Mouse (Mus musculus) urinary bladder, postnatal 36 days (tissue): ENCODE data around the gene Agtpbp1.

Experiments
- DNase-seq, 2 experiments: peaks; one replicate each; pipeline ENCODE4 v3.0.0; 2022; ENCODE audit warnings: low spot score in 2 of 2, mixed read lengths in 1 of 2

The Agtpbp1 gene

DNA sequence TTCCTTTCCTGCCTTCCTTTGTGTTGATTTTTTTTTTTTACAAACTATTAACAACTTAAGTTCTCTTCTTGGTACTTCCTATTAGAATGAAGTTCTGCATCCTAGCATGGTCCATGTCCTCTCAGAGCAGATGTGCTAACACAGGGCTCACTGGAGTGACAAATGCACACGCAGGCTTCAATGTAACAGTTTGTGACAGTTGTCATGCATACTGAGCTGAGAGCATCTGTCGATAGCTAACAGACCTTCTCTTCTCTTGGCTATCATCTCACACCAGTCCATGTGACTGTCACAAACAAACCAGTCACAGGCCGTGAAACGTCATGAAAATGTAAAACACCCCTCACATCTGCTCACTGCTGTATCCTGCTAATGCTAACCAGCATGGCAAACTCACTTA, 50.7 kb downstream of the Agtpbp1 start:
- DNase-seq = no peak

DNA sequence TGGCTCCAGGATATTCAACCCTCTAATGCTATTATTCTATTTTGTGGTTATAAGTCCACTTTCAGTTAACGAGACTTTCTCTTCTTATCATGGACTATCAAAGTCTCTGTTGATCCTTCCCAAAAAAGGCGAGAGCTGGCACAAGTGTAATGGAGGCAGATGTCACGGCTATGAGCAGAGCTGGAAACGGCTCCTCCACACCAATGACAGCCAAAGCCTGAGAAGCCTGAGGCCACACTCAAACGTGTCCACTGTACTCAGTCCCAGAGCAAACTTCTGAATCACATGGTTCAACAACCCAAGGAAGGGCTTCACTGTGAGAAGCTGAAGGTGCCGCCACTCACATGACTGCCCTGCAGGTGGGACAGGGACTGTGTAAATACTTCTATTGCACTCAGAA, 51.7 kb downstream of the Agtpbp1 start:
- DNase-seq = no peak

- DNase-seq = no peak
Observed at GRCm38 (mm10) chr13:59531203-59531602, 53.8 kb downstream of the Agtpbp1 start.

DNA sequence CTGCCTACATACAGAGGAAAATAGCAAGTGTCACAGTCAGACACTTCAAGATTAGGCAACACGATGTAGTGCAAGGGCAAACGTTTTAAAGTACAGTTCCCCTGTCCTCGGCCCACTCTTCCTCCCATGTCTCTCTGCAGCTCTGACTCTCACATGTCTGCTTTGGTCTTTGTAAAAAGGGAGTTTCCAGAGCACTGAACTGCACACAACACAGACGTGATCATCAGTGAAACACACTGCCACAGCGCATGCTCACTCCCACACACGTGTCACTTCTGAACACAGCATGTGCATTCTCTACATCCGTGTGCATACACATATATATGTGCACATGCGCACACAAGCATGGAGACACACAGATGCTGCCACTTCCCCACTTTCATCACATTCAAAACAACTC, 54.5 kb downstream of the Agtpbp1 start:
- no peak for DNase-seq

DNA sequence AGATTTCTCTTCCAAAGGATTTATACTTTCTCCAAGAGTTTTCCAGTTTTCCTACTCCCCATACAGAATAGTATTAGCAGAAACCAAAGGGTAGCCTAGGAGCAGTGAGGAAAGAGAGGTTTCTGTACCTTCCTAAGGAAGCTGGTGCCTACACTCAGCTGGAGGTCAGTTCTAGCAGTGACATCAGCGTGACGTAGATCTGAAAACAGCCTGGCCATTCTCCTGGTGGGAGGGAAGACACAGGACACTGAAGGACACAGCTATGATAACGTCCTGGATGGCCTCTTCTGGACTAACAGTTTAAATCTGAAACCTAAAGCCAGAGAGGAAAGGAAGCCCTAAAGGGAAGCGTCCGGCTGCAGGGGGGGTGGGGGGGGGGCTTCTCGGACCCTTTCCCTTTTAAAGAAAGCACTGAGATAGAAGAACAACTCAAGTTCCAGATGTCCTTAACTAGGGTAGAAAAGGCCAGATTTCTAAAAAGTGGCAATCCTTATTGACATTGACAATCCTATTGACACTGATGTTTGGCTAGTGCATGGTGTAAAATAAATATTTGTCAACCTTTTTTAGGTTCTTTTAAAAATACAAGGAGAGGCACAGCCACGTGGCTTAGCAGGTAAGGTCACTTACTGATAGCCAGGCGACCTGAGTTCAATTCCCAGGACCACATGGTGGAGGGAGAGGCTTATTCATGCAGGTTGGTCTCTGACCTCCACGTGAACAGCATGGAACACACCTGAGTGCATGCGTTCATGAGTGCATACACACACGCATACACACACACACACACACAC, 63.6 kb downstream of the Agtpbp1 start:
- DNase-seq = no peak

- DNase-seq = no peak
Observed at GRCm38 (mm10) chr13:59520834-59521233, 64.2 kb downstream of the Agtpbp1 start.

- no peak for DNase-seq
Observed at GRCm38 (mm10) chr13:59519479-59519878, 65.5 kb downstream of the Agtpbp1 start.

DNA sequence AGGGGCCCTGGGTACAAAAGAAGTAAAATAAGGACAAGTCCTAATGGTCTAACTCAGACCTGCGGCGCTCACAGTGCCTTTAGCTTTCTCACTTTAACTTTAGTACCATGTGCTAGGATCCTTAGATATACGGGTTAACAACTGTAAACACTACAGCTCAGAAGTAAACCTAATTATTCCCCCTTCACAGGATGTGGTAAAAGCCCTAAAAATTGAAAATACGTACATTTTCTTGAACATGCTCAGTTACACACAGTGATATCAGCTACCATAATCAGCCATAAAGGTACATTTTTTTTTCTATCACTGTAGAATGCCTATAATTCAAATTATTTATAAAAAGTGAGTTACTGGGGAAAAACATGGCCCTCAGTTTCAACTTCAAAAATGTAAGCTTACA, 67.0 kb downstream of the Agtpbp1 start:
- DNase-seq = no peak

- peak in 1 of 2 experiments; percentile 11 for DNase-seq
Observed at GRCm38 (mm10) chr13:59515074-59515473, 70.0 kb downstream of the Agtpbp1 start.

- no peak for DNase-seq
Observed at GRCm38 (mm10) chr13:59509644-59510366, 75.2 kb downstream of the Agtpbp1 start.

DNA sequence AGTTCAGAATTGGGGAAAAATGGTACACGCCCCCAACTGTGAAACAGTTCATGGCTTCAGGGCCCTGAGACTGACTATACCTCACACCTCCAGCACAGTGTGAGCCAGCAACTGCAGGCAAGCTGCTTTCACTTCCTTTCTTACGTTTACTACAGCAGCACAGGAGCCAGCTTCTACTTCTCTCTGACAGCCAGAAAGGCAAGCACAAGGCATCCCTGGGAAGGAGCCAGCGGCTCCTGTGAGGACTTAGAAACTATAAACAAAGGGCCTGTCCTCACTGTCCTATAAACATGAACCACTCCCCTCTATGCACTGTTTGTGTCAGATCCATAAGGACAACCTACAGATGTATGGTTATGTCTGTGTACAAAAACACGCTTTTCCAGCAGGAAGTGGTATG, 76.4 kb downstream of the Agtpbp1 start:
- no peak for DNase-seq

- DNase-seq = no peak
Observed at GRCm38 (mm10) chr13:59506450-59506849, 78.6 kb downstream of the Agtpbp1 start.

DNA sequence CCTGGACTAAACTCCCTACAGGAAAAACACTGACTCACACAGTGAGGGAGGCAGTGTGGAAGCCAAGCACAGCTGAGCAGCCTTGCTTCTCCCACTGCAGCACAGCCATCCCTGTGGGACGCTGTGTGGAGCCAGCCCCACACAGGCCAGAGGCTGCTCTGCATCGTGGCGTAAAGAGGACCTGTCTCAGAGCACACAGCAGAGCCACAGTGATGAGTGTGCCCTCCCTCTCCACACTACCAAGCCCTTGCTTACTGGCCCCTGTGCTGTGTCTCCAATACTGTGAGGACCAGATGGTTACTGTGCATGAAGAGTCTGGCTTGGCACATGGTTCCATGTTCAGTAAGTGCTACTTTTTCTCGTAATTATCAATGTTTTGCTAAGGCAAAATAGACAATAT, 79.2 kb downstream of the Agtpbp1 start:
- no peak for DNase-seq

- no peak for DNase-seq
Observed at GRCm38 (mm10) chr13:59503581-59503980, 81.4 kb downstream of the Agtpbp1 start.

DNA sequence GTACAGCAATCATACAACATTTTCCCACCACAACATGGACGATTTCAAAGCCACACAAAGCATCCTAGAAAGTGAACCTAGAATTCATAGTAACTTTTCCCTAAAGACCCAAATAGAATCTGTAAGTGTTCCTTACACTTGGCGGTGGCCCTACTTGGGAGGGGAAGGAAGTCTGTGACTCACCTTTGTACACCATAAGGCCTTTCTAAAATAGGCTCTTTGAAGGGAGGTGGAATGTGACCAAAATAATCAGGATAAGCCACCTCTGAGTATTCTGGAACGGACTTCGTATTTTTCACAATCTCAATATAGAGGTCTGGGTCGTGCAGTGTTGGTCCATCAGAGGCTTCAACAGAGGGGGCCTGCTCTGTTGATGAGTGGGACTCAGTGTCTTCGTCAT, 85.2 kb downstream of the Agtpbp1 start:
- no peak for DNase-seq

- no peak for DNase-seq
Observed at GRCm38 (mm10) chr13:59499374-59499773, 85.7 kb downstream of the Agtpbp1 start.

DNA sequence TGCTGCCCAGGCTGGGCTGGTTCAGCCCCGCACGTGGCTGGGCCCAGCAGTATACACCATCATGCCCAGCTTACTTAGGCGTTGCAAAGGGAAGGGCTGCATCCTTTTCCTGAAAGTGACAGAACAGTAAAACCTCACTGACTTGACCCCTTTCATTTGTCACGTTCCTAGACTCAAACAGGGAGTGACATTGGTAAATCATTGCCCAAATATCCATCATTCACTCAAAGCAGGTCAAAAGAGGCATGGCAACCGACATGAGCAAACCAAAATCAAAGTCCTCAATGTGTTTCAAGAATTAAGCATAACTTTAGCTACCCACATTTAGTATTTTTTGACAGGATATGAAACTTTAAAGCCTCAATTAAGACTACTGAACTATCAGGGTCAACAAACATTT, 86.8 kb downstream of the Agtpbp1 start:
- no peak for DNase-seq

- no peak for DNase-seq
Observed at GRCm38 (mm10) chr13:59495839-59496238, 89.2 kb downstream of the Agtpbp1 start.

- no peak for DNase-seq
Observed at GRCm38 (mm10) chr13:59494619-59495262, 90.3 kb downstream of the Agtpbp1 start.

DNA sequence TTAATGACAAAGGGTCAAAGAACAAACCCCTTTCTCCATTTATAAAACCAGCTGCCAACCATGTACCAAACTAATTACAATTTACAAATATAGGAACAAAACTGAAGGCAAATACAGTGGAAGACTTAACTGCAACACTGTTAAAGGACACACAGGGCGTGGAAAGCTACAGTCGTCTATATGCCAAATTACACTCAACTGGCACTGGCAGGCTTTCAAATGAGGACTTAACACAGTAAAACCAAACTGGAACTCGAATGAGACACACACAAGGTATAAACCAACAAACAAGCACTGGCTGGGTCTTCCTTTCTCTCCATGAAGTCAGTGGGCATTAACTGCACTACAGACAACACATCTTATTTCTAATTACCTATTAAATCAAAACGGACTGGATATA, 94.3 kb downstream of the Agtpbp1 start:
- DNase-seq = no peak

DNA sequence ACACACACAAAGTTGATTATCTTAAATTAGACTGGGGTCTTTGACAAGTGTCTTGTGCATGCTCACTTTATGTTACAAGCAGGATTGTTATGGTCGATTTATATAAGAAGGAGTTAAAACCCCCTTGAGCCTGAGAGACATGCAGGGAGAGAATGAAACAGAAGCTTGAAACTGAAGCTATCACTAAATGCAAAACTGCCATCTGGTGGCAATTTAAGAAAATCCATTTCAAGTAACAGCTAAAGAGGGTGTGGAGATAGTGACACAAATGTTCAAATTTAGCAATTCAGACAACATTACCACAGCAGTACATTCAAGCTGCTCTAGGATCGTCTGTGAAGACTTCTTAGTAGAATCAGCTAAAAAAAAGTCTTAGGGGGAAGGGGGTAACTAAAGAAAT, 95.9 kb downstream of the Agtpbp1 start:
- DNase-seq = no peak

GRCm38 (mm10) chr13:59487287-59487686, 97.7 kb downstream of the Agtpbp1 start:
- no peak for DNase-seq

DNA sequence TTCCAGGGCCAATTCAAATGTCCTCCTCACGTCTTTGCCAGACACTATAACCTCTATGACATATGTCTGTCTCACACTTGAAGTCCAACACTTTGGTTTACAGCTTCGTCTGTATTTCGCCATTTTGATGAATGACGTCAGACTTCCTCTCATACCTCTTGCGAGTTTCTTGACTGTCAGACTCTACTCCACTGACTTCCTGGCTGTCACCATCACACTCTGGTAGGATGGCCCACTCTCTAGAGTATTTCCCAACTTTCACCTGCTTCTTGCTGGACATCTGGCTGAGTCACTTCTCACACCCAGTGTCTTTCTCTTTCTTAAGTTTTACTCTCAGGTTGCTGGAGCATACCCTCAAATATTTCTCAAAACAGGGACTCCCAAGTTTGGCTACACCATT, 98.8 kb downstream of the Agtpbp1 start:
- DNase-seq = no peak
